Mouse (Mus musculus): Measurements from ENCODE around the gene Opn1sw. TPM values are rescaled to one million over a fixed set of nuclear protein-coding genes. Genes with fewer than 3 reads are reported as not detected.

Gene Opn1sw
- 0.22 and 0.61 TPM in 2 replicates for polyA plus RNA-seq (2015; fragmentation: Nextera tagmentation; extraction: Ambion mirVana)

DNA sequence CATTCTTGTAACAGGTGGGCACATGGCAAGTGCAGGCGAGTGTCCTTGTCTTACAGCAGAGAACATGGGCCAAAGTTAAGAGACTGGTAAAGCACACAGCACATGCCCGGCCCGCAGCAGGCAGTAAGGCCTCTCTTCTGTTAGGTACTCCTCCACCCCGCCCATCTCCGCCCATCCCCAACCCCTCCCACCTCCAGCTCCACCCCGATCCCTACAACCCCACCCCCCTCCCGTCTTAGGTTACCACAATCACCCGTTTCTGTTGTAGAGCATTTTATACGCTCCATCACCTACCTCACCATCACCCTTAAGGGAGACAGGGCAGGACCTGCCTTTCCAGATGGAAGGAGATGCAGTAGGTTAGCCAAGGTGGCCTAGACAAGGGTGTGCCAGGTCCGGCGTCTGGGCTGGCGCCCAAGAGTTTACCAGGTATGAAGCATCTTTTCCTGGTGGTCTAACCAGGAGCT, at the start of gene Opn1sw:
TSS of gene Opn1sw (minus strand) at position 417 of the 467 bp plus-strand sequence.
- Histone ChIP-seq H3K9me3 (replicated peaks) (no peaks in the 10 kb centered on the region), H3K27me3 (replicated peaks) (peaks cover 7% of the 10 kb centered on the region; the same call in 1 of the 2 replicates), H3K4me3 (replicated peaks) (peak within 1 kb of the TSS; percentile 29), H3K4me2 (peak within 1 kb of the TSS; percentile 42), H3K27ac (replicated peaks) (no peak within 1 kb of the TSS), H3K36me3 (no peaks in the 10 kb centered on the region), H3K9ac (replicated peaks) (no peak within 1 kb of the TSS), H3K4me1 (peaks cover 5% of the 10 kb centered on the region; the same call in 1 of the 2 replicates)
- 6% methylated on average over 12 of the region's 12 CpGs for WGBS
- ATAC-seq (ENCODE audit: low FRiP score), result 0 out of 2 replicates have a peak, but pooled peaks have one; percentile 52

DNA sequence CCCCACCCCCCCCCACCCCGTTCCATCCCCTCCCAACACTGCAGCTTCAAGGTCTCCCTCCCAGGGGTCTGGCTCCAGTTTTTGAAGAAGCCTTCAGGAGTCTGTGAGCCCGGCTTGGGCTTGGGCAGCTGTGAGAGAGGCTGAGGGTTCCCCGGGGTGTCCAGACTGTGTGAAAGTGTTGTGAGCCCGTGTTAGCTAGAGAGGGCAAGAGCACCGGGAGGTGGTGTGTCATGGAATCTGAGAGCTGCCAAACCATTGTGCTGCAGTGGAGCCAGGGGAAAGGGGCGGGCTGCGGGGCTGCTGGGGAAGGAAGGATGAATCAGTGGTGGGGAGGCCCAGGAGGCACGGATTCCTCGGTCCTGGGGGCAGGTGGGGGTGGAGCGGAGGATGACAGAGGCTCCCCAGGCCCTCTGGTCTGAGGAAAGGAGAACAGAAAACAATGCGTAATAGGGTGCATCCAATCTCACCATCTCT, 48.2 kb upstream of the Opn1sw start:
- Histone ChIP-seq H3K27ac (replicated peaks) (peak overlapping the region; percentile 76), H3K27me3 (replicated peaks) (peaks cover 41% of the 10 kb centered on the region), H3K36me3 (no peaks in the 10 kb centered on the region), H3K4me2 (peak overlapping the region; percentile 73), H3K9ac (replicated peaks) (0 out of 2 replicates have a peak overlapping the region, but pooled peaks have one; percentile 23), H3K9me3 (replicated peaks) (no peaks in the 10 kb centered on the region), H3K4me3 (replicated peaks) (0 out of 2 replicates have a peak overlapping the region, but pooled peaks have one; percentile 0), H3K4me1 (peaks cover 46% of the 10 kb centered on the region)
- 4% methylated on average over 11 of the region's 11 CpGs for WGBS
- peak; percentile 18 for ATAC-seq (ENCODE audit: low FRiP score)

DNA sequence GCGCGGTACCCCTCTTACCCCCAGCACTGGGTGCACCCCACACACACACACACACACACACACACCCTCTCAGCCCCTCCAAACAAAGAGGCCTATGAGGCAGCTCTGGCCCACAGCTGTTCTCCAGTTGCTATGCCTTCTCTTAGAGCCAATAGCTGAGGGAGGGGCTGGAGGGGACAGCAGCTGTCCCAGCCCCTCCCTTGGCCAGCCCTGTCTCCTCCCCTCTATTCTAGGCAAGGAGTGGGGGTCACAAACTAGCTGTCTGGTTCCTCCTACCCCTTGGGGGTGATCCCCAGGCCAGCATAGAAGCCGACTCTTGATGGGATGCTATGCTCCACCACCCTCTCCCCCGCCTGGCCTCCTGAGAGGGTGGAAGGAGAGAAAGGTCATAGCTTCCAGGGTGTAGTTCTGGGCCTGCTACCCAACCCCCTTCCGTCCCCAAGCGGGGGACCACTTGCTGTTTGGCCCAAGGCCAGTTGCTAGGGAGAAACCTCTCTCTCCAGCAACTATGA, 47.7 kb upstream of the Opn1sw start:
- 10% methylated on average over 6 of the region's 6 CpGs for WGBS

DNA sequence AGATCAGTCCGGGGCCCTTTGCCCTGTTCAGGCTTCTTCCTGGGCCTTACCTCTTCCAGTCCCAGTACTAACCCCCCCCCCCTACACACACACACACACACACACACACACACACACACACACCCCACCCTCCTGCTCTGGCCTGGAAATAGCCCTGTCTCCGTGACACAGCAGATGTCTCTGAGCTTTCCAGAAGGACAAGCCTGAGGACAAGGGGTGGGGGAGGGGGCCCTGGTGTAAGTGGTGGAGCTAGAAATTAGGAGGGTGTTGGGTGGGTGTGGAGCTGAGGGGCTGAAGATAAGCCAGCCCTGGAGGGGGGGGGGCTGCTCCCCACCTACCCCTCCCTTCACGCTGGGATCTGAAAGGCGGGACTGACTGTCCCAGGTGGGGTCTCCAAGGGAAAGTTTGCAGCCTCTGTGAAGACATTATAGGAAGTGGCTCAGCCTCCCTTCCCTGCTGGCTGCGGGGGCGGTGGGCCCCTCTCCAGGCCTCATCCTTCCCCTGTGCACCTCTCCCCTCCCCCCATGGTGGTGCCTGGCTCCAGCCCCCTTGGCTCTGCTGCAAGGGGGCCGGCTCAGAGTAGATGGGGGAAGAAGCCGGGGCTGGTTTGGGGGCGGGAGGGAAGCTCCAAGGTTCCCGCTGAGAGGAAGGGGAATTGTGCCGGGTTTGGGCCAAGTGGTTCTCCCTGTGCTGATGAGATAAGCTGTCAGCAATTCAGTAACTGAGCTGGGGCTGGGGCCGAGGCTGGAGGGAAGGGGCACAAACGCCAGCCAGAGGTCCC, 46.8 kb upstream of the Opn1sw start:
- no peak overlapping the region; the same call in 1 of the 2 replicates for H3K9ac ChIP-seq (replicated peaks)
- ATAC-seq (ENCODE audit: low FRiP score), result peak; percentile 56
- H3K4me2 ChIP-seq, result peak overlapping the region; percentile 73
- H3K27me3 ChIP-seq (replicated peaks), result peaks cover 53% of the 10 kb centered on the region
- H3K4me3 ChIP-seq (replicated peaks), result peak overlapping the region; percentile 45
- peak overlapping the region; percentile 76 for H3K27ac ChIP-seq (replicated peaks)
- peaks cover 49% of the 10 kb centered on the region for H3K4me1 ChIP-seq
- 6% methylated on average over 13 of the region's 13 CpGs for WGBS
- no peaks in the 10 kb centered on the region for H3K36me3 ChIP-seq
- no peaks in the 10 kb centered on the region for H3K9me3 ChIP-seq (replicated peaks)

More for the DNA sequence above, 47.7 kb upstream of the Opn1sw start:
- H3K27ac ChIP-seq (replicated peaks), result peak overlapping the region; percentile 76
- H3K9ac ChIP-seq (replicated peaks), result peak overlapping the region; percentile 23; the same call in 1 of the 2 replicates
- peak overlapping the region; percentile 73 for H3K4me2 ChIP-seq
- H3K9me3 ChIP-seq (replicated peaks), result no peaks in the 10 kb centered on the region
- ATAC-seq (ENCODE audit: low FRiP score), result peak; percentile 58
- peaks cover 45% of the 10 kb centered on the region for H3K27me3 ChIP-seq (replicated peaks)
- peaks cover 49% of the 10 kb centered on the region for H3K4me1 ChIP-seq
- peak overlapping the region; percentile 45 for H3K4me3 ChIP-seq (replicated peaks)
- H3K36me3 ChIP-seq, result no peaks in the 10 kb centered on the region

DNA sequence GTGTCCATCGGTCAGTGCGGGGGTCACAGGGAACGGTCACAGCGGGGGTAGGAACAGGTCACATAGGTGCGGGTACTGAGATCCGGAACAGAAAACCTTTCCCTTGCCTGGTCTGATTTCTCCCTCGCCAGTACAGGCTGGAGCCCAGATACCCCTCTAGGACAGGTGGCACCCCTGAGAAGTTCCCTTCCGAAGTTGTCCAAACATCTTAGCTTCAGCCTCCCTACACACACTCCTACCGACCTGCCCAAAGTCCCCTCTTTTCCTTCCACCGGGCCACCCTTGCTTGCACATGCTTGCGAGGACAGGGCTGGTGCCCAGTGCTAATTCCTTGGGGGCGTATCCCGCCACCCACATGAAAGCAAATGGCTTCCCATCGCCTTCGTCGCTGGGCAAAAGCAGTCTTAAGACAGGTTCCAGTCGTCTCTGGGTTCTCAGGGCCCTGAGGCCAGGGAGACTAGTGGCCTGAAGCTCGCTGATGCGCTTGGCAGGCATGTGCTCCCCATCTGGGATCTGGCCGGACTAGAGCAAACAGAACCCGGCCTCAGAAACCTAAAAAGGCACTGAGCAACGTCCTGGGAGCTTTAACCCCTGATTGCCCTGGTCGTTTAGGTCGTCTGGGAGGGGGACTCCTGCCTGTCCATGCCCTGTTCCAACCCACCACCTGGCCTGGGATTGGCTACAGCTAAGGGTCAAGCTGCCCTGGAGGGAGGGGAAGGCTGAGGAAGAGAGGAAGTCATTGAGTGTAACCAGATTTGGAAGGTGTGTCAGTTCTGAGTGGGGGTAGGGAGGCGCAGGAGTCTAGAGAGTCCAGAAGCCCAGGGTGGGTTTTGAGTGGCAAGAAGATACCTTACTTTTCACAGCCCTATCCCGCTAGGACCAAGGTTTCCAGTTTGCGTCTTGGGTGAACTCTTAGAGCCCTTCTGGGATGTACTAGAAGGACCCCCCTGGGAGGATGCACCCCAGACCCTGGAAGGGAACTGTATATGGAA, 45.8 kb upstream of the Opn1sw start:
- peak overlapping the region; percentile 73 for H3K4me2 ChIP-seq
- peak overlapping the region; percentile 45 for H3K4me3 ChIP-seq (replicated peaks)
- peak overlapping the region; percentile 45 for H3K9ac ChIP-seq (replicated peaks)
- peak overlapping the region; percentile 76 for H3K27ac ChIP-seq (replicated peaks)
- peaks cover 49% of the 10 kb centered on the region for H3K4me1 ChIP-seq
- no peaks in the 10 kb centered on the region for H3K9me3 ChIP-seq (replicated peaks)
- ATAC-seq (ENCODE audit: low FRiP score), result no peak
- WGBS, result 8% methylated on average over 27 of the region's 27 CpGs
- H3K36me3 ChIP-seq, result no peaks in the 10 kb centered on the region
- H3K27me3 ChIP-seq (replicated peaks), result peaks cover 53% of the 10 kb centered on the region

DNA sequence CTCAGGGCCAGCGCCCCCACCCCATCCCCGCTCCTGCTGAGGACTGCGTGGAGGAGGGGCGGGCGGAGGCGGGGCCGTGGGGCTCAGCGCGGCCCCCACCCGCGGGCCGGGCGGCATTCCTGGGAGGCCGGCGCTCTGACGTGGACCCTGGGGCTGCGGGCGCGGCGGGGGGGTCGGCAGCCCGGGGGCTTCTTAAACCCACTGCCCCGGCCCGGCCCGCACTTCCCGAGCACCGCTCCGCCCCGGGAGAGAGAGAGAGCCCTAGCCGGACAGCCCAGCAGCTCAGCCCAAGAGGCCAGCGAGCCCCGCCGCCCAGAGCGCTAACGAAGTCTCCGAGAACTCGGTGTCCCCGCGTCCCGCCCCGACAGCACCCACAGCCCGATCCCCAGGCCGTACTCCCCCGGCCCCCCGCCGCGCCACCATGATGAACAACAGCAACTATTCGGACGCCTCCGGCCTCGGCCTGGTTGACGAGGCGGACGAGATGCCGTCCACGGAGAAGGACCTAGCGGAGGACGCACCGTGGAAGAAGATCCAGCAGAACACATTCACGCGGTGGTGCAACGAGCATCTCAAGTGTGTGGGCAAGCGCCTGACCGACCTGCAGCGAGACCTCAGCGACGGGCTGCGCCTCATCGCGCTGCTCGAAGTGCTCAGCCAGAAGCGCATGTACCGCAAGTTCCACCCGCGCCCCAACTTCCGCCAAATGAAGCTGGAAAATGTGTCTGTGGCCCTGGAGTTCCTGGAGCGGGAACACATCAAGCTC, 45.0 kb upstream of the Opn1sw start, which contains the start of gene Flnc:
TSS of gene Flnc (plus strand) at position 219 of the 766 bp plus-strand sequence.
- H3K36me3 ChIP-seq, result no peaks in the 10 kb centered on the region
- H3K4me1 ChIP-seq, result peaks cover 49% of the 10 kb centered on the region
- H3K27me3 ChIP-seq (replicated peaks), result peaks cover 53% of the 10 kb centered on the region
- peak within 1 kb of the TSS; percentile 76; the same call in 1 of the 2 replicates for H3K27ac ChIP-seq (replicated peaks)
- no peaks in the 10 kb centered on the region for H3K9me3 ChIP-seq (replicated peaks)
- H3K4me2 ChIP-seq, result peak within 1 kb of the TSS; percentile 73
- peak; percentile 5; the same call in 1 of the 2 replicates for ATAC-seq (ENCODE audit: low FRiP score)
- H3K4me3 ChIP-seq (replicated peaks), result peak within 1 kb of the TSS; percentile 45
- H3K9ac ChIP-seq (replicated peaks), result peak within 1 kb of the TSS; percentile 45
- 1% methylated on average over 71 of the region's 77 CpGs for WGBS

DNA sequence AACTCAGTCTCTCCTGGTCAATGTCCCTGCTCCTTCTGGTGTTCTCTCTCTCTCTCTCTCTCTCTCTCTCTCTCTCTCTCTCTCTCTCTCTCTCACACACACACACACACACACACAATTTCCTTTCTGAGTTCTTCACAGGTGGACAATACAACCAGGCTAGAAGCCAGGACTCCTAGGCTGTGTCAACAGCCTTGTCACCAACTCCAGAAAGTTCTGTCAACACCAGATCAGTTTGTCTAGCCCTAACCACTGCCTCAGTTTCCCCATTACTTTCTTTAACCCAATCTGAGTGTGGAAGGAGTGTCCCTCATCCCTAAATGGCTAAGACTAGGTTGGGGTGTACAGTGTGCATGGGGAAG, 44.4 kb upstream of the Opn1sw start:
- ATAC-seq (ENCODE audit: low FRiP score), result no peak
- Histone ChIP-seq H3K4me1 (peaks cover 49% of the 10 kb centered on the region), H3K27me3 (replicated peaks) (peaks cover 53% of the 10 kb centered on the region)

DNA sequence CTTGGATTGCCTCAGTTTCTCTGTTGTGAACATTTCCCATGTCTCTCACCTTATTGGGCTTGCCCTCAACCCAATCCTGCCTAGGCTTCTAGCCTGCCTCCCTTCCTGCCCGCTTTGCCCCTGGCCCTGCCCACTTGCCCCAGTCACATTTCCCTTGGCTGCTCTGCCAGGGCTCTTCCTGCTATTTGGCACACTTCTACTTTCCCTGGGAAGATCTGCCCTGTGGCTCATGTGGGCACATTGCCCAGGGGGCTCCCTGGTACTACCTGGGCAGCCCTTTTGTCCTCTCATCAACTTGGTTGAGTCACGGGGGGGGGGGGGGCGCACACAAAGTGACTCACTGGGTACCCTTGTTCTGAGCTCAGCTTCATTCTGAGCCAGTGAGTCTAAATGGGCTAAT, 43.9 kb upstream of the Opn1sw start:
- H3K27me3 ChIP-seq (replicated peaks), result peaks cover 53% of the 10 kb centered on the region
- 43% methylated on average over 3 of the region's 3 CpGs for WGBS
- H3K4me1 ChIP-seq, result peaks cover 49% of the 10 kb centered on the region

More for the DNA sequence above, 44.4 kb upstream of the Opn1sw start:
- no peaks in the 10 kb centered on the region for H3K36me3 ChIP-seq
- no peaks in the 10 kb centered on the region for H3K9me3 ChIP-seq (replicated peaks)
- H3K4me3 ChIP-seq (replicated peaks), result peak overlapping the region; percentile 45
- peak overlapping the region; percentile 45; the same call in 1 of the 2 replicates for H3K9ac ChIP-seq (replicated peaks)
- H3K27ac ChIP-seq (replicated peaks), result no peak overlapping the region
- H3K4me2 ChIP-seq, result peak overlapping the region; percentile 73

DNA sequence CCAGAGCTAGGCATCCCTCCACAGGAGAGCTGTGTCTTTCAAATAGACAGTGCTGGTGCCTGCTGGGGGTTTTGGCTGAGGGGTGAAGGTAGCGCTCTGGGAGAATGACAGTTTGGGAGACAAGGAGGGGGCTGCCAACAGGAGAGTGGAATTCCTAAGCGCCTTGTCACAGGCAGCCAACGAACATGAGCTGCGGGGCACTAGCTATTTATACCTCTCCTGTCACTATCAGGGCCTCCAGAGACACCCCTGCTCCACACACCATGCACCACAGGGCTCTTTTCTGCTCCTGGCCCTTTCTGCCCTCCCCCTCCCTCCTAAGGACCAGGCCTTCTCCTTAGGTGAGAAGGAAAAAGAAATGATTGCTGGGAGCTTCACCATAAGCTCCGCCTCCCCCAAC, 43.2 kb upstream of the Opn1sw start:
- no peak for ATAC-seq (ENCODE audit: low FRiP score)
- no peak overlapping the region for H3K27ac ChIP-seq (replicated peaks)
- H3K27me3 ChIP-seq (replicated peaks), result peaks cover 53% of the 10 kb centered on the region
- H3K4me1 ChIP-seq, result peaks cover 45% of the 10 kb centered on the region
- no peaks in the 10 kb centered on the region for H3K9me3 ChIP-seq (replicated peaks)
- H3K4me2 ChIP-seq, result no peak overlapping the region
- 36% methylated on average over 5 of the region's 5 CpGs for WGBS
- no peaks in the 10 kb centered on the region for H3K36me3 ChIP-seq
- H3K4me3 ChIP-seq (replicated peaks), result no peak overlapping the region
- H3K9ac ChIP-seq (replicated peaks), result no peak overlapping the region

More for the DNA sequence above, 43.9 kb upstream of the Opn1sw start:
- ATAC-seq (ENCODE audit: low FRiP score), result no peak
- Histone ChIP-seq H3K9ac (replicated peaks) (no peak overlapping the region), H3K9me3 (replicated peaks) (no peaks in the 10 kb centered on the region), H3K4me2 (no peak overlapping the region), H3K36me3 (no peaks in the 10 kb centered on the region), H3K27ac (replicated peaks) (no peak overlapping the region), H3K4me3 (replicated peaks) (no peak overlapping the region)

DNA sequence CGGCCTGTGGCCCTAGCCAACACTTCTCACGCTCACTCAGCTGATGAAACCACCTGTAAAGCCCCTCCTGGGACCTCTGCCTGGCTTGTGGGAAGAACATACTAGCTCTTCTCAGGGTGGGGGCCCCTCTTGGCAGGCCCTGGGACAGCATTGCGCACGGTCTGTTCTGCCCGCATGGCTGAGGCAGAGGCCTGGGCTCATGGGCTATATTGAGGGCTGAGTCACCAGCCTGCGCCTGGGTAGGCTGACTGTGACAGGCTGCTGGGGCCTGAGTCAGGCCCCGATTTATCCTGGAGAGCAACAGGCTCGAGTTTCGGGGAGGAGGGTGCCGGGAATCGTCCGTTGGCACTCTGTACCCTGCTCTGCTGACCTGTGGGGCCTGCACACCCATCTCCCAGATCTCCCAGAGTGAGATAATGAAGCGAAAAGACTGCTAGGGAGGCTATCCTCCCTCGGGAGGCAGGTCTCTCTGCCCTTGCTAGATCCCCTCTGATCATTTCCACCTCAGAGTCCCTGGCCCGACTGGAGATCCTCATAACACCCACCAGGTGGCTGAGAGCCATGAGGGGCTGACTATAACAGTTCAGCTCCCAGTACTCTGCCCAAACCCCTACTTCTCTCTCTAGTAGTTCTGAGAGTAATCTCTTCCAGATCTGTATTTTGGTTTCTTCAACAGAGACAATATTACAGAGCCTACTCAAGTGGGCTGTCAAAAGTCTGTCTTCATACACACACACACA, 42.6 kb upstream of the Opn1sw start:
- no peak for ATAC-seq (ENCODE audit: low FRiP score)
- peaks cover 39% of the 10 kb centered on the region for H3K4me1 ChIP-seq
- WGBS, result 48% methylated on average over 15 of the region's 15 CpGs
- H3K9ac ChIP-seq (replicated peaks), result no peak overlapping the region
- H3K36me3 ChIP-seq, result 0 out of 2 replicates have a peak, but pooled peaks cover 4% of the 10 kb centered on the region
- H3K27ac ChIP-seq (replicated peaks), result no peak overlapping the region
- H3K4me3 ChIP-seq (replicated peaks), result no peak overlapping the region
- no peak overlapping the region for H3K4me2 ChIP-seq
- peaks cover 50% of the 10 kb centered on the region for H3K27me3 ChIP-seq (replicated peaks)
- H3K9me3 ChIP-seq (replicated peaks), result no peaks in the 10 kb centered on the region

Measured in neural tube, embryonic 15.5 days (tissue).